ENCODE assay signal across 8 mouse cellular contexts in genomic region chr11:50457111-50457911, GRCm38 (mm10). TPM values are rescaled to one million over a fixed set of nuclear protein-coding genes. Genes with fewer than 3 reads are reported as not detected.
DNase-seq lines count a peak whose midpoint lies in the region; ATAC-seq and TF ChIP-seq lines count a peak whose summit lies in the region.

No protein-coding gene starts in this region.

- peak; percentile 82 for ATAC-seq in embryonic facial prominence, embryonic 13.5 days (ENCODE audit: insufficient number of reproducible peaks, insufficient read depth, low FRiP score, low TSS enrichment, low read depth)
- ATAC-seq in neural tube, embryonic 12.5 days (ENCODE audit: low FRiP score, low read depth) = peak; percentile 78

- peak overlapping the region; percentile 48 for H3K4me2 ChIP-seq in embryonic facial prominence, embryonic 13.5 days
- H3K4me2 ChIP-seq in neural tube, embryonic 12.5 days (replicated peaks) = peak overlapping the region; percentile 50

- no peaks in the 10 kb centered on the region for H3K27me3 ChIP-seq in embryonic facial prominence, embryonic 13.5 days
- H3K27me3 ChIP-seq in limb, embryonic 10.5 days (ENCODE audit: low read depth, poor library complexity, severe bottlenecking) = peaks cover 34% of the 10 kb centered on the region
- no peaks in the 10 kb centered on the region for H3K27me3 ChIP-seq in neural tube, embryonic 12.5 days (replicated peaks)
- no peaks in the 10 kb centered on the region for H3K27me3 ChIP-seq in thymus, adult 2 months (ENCODE audit: control insufficient read depth, insufficient read depth, low read length)

- no peaks in the 10 kb centered on the region for H3K36me3 ChIP-seq in embryonic facial prominence, embryonic 13.5 days
- no peaks in the 10 kb centered on the region for H3K36me3 ChIP-seq in limb, embryonic 10.5 days
- no peaks in the 10 kb centered on the region for H3K36me3 ChIP-seq in neural tube, embryonic 12.5 days
- no peaks in the 10 kb centered on the region for H3K36me3 ChIP-seq in thymus, adult 2 months (ENCODE audit: control insufficient read depth, insufficient read depth, low read length)

- intact Hi-C loops in heart, postnatal 36 days (cut with DNase I) = no loop called here
- intact Hi-C loops in gastrocnemius, postnatal 14 days (cut with DNase I; ENCODE audit: low total_unique reads) = loop anchor here (10.0 kb wide), 1 partner anchor 147 kb away; the partner anchor contains the start of gene Adamts2

- peak; percentile 82 for DNase-seq in ovary, adult 18-20 months (ENCODE audit: low spot score)
- no peak for DNase-seq in ovary, postnatal 10 days (ENCODE audit: low spot score)
- peak; percentile 36 to 39 for DNase-seq in heart, postnatal 36 days
- peak; percentile 55 for DNase-seq in limb, embryonic 10.5 days (ENCODE audit: low spot score)
- DNase-seq in thymus, adult 2 months = no peak
- DNase-seq in gastrocnemius, postnatal 14 days = no peak

- peak overlapping the region; percentile 22 for H3K9ac ChIP-seq in embryonic facial prominence, embryonic 13.5 days
- no peak overlapping the region for H3K9ac ChIP-seq in neural tube, embryonic 12.5 days

- WGBS in embryonic facial prominence, embryonic 13.5 days = 4% methylated on average over 26 of the region's 26 CpGs
- WGBS in limb, embryonic 10.5 days = 7% methylated on average over 26 of the region's 26 CpGs
- WGBS in neural tube, embryonic 12.5 days = 5% methylated on average over 26 of the region's 26 CpGs
- 26% methylated on average over 26 of the region's 26 CpGs for WGBS in thymus, adult 2 months

- no peaks in the 10 kb centered on the region for H3K9me3 ChIP-seq in embryonic facial prominence, embryonic 13.5 days
- H3K9me3 ChIP-seq in limb, embryonic 10.5 days (replicated peaks) = no peaks in the 10 kb centered on the region
- no peaks in the 10 kb centered on the region for H3K9me3 ChIP-seq in neural tube, embryonic 12.5 days

- no peak for TF ChIP-seq CTCF in thymus, adult 2 months (IDR thresholded peaks at IDR 0.05; ENCODE audit: borderline replicate concordance, control insufficient read depth, extremely low read depth, insufficient read depth, low read length, poor library complexity)

- peak overlapping the region; percentile 70 for H3K27ac ChIP-seq in embryonic facial prominence, embryonic 13.5 days
- no peak overlapping the region; the same call in 1 of the 2 replicates for H3K27ac ChIP-seq in limb, embryonic 10.5 days
- H3K27ac ChIP-seq in neural tube, embryonic 12.5 days = no peak overlapping the region
- no peak overlapping the region for H3K27ac ChIP-seq in thymus, adult 2 months (ENCODE audit: control insufficient read depth, insufficient read depth, low read length)

- peak overlapping the region; percentile 15 for H3K4me3 ChIP-seq in embryonic facial prominence, embryonic 13.5 days
- H3K4me3 ChIP-seq in limb, embryonic 10.5 days = peak overlapping the region; percentile 33
- H3K4me3 ChIP-seq in neural tube, embryonic 12.5 days = no peak overlapping the region
- H3K4me3 ChIP-seq in thymus, adult 2 months (ENCODE audit: control insufficient read depth, insufficient read depth, low read length) = no peak overlapping the region

- H3K4me1 ChIP-seq in embryonic facial prominence, embryonic 13.5 days = peaks cover 36% of the 10 kb centered on the region
- peaks cover 21% of the 10 kb centered on the region for H3K4me1 ChIP-seq in limb, embryonic 10.5 days
- H3K4me1 ChIP-seq in neural tube, embryonic 12.5 days = peaks cover 11% of the 10 kb centered on the region
- no peaks in the 10 kb centered on the region for H3K4me1 ChIP-seq in thymus, adult 2 months (replicated peaks; ENCODE audit: control insufficient read depth, insufficient read depth, low read length)

- no peak for TF ChIP-seq POLR2A in thymus, adult 2 months (IDR thresholded peaks at IDR 0.05; ENCODE audit: control insufficient read depth, extremely low read depth, insufficient read depth, low read length, poor library complexity)

RNA-seq across cellular contexts. Expression of gene Rufy1, which starts 26.4 kb away (rescaled TPM):
- polyA plus RNA-seq in embryonic facial prominence, embryonic 13.5 days (2015; fragmentation: Nextera tagmentation; extraction: Ambion mirVana) = 25.3 and 28.2 TPM in 2 replicates
- 10 to 100 TPM; 29.8 to 29.9 TPM for total RNA-seq in heart, postnatal 36 days (2021)
- 22.5 and 22.6 TPM in 2 replicates for polyA plus RNA-seq in limb, embryonic 10.5 days (2016; fragmentation: Nextera tagmentation; extraction: Ambion mirVana)
- polyA plus RNA-seq in neural tube, embryonic 12.5 days (2016; fragmentation: Nextera tagmentation; extraction: Ambion mirVana) = 27.9 and 29.0 TPM in 2 replicates
- polyA plus RNA-seq in thymus, adult 2 months (2012; rRNA removed) = 9.5 and 10.7 TPM in 2 replicates
- 10 to 100 TPM; 17.4 to 18.2 TPM for total RNA-seq in gastrocnemius, postnatal 14 days (2021)

Comparison
In these comparisons a context has a peak if more than half of its experiments do, and no peak if none do; other contexts are left out.
1. DNase-seq: peak in ovary, adult 18-20 months (single experiment), heart, postnatal 36 days (2 of 2) and limb, embryonic 10.5 days (single experiment); none in ovary, postnatal 10 days (single experiment), thymus, adult 2 months (single experiment) and gastrocnemius, postnatal 14 days (single experiment).
2. H3K4me3 ChIP-seq: peak in embryonic facial prominence, embryonic 13.5 days (single experiment) and limb, embryonic 10.5 days (single experiment); none in neural tube, embryonic 12.5 days (single experiment) and thymus, adult 2 months (single experiment).